Mouse (Mus musculus): ENCODE data around the gene Bok. TPM values are rescaled to one million over a fixed set of nuclear protein-coding genes. Genes with fewer than 3 reads are reported as not detected.

The Bok gene
- polyA plus RNA-seq, 1 experiment from 2014 or later = 90.1 TPM

GRCm38 (mm10) chr1:93725665-93726064 lies 40.2 kb downstream of the Bok start:
- ATAC-seq (ENCODE audit: insufficient read depth) (no peak), DNase-seq (no peak)
- 80% methylated on average over 5 of the region's 5 CpGs for WGBS
- TF ChIP-seq CTCF (IDR thresholded peaks at IDR 0.05; ENCODE audit: low read depth) = no peak
- H3K4me1 ChIP-seq (ENCODE audit: insufficient read depth) = no peaks in the 10 kb centered on the region
- no peak overlapping the region for H3K4me3 ChIP-seq (ENCODE audit: low read depth, low read length)
- H3K36me3 ChIP-seq (ENCODE audit: insufficient read depth) = peaks cover 22% of the 10 kb centered on the region
- no peak overlapping the region for H3K4me2 ChIP-seq
- no peak overlapping the region for H3K27ac ChIP-seq (ENCODE audit: low read depth)
- H3K27me3 ChIP-seq (ENCODE audit: insufficient read depth, low read length) = no peaks in the 10 kb centered on the region
- no peaks in the 10 kb centered on the region for H3K9me3 ChIP-seq (ENCODE audit: low read depth, low read length)
- H3K9ac ChIP-seq = no peak overlapping the region

GRCm38 (mm10) chr1:93726116-93726515 lies 40.7 kb downstream of the Bok start:
- Histone ChIP-seq H3K27me3 (ENCODE audit: insufficient read depth, low read length) (no peaks in the 10 kb centered on the region), H3K36me3 (ENCODE audit: insufficient read depth) (peaks cover 22% of the 10 kb centered on the region), H3K9me3 (ENCODE audit: low read depth, low read length) (no peaks in the 10 kb centered on the region), H3K4me1 (ENCODE audit: insufficient read depth) (no peaks in the 10 kb centered on the region), H3K4me2 (no peak overlapping the region), H3K4me3 (ENCODE audit: low read depth, low read length) (no peak overlapping the region), H3K27ac (ENCODE audit: low read depth) (no peak overlapping the region), H3K9ac (no peak overlapping the region)
- peak; percentile 24; the same call in 1 of the 2 replicates for TF ChIP-seq CTCF (IDR thresholded peaks at IDR 0.05; ENCODE audit: low read depth)
- ATAC-seq (ENCODE audit: insufficient read depth) = no peak
- 82% methylated on average over 3 of the region's 3 CpGs for WGBS
- DNase-seq = no peak

DNA sequence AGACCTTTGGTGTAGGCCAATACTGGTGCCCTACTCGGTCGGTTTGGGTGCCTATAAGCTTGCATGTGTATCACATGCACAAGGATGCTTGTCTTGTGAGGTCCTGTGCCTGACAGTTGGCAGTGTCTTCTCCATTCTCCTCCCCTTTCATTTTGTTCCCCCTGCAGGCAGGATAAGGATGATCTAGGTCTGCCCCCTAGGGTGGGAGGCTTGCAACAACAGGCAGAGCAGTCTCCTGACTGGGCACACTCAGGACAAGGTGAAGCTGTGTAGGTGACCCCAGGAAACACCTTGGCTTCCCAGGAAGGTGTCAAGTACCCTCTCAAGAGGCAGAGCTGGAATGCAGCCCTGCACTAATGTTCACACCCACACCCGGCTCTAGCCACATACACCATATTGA lies 41.5 kb downstream of the Bok start:
- Histone ChIP-seq H3K27ac (ENCODE audit: low read depth) (no peak overlapping the region), H3K4me3 (ENCODE audit: low read depth, low read length) (no peak overlapping the region), H3K9ac (no peak overlapping the region), H3K4me1 (ENCODE audit: insufficient read depth) (no peaks in the 10 kb centered on the region), H3K4me2 (no peak overlapping the region), H3K9me3 (ENCODE audit: low read depth, low read length) (no peaks in the 10 kb centered on the region), H3K27me3 (ENCODE audit: insufficient read depth, low read length) (no peaks in the 10 kb centered on the region), H3K36me3 (ENCODE audit: insufficient read depth) (peaks cover 22% of the 10 kb centered on the region)
- peak; percentile 70 for ATAC-seq (ENCODE audit: insufficient read depth)
- TF ChIP-seq CTCF (IDR thresholded peaks at IDR 0.05; ENCODE audit: low read depth) = peak; percentile 94
- DNase-seq = peak; percentile 71
- 58% methylated on average over 3 of the region's 3 CpGs for WGBS

GRCm38 (mm10) chr1:93731103-93731502 lies 45.6 kb downstream of the Bok start:
- ATAC-seq (ENCODE audit: insufficient read depth) = no peak
- H3K27me3 ChIP-seq (ENCODE audit: insufficient read depth, low read length) = no peaks in the 10 kb centered on the region
- H3K27ac ChIP-seq (ENCODE audit: low read depth) = no peak overlapping the region
- H3K36me3 ChIP-seq (ENCODE audit: insufficient read depth) = no peaks in the 10 kb centered on the region
- no peak overlapping the region for H3K4me2 ChIP-seq
- no peak for DNase-seq
- no peak overlapping the region for H3K4me3 ChIP-seq (ENCODE audit: low read depth, low read length)
- no peak overlapping the region for H3K9ac ChIP-seq
- no peak for TF ChIP-seq CTCF (IDR thresholded peaks at IDR 0.05; ENCODE audit: low read depth)
- WGBS = 87% methylated on average over 5 of the region's 5 CpGs
- H3K9me3 ChIP-seq (ENCODE audit: low read depth, low read length) = no peaks in the 10 kb centered on the region
- no peaks in the 10 kb centered on the region for H3K4me1 ChIP-seq (ENCODE audit: insufficient read depth)

DNA sequence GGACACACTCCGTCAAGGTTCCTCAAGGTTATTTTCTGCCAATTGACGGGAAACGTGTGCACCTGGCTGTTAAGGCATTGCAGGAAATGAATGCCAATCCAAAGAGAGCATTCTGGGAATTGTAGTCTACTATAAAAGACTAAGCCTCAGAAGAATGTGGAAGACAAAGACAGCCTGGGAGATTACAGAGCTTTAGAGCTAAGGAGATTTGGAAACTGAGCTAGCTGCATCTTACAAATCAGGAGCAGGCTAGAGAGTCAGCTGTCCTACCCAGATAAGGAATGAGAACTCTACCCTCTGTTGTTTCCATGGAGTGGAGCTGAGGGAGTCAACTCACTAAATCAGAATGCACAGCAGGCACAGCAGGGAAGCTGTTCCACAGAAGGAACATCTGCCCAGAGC lies 46.4 kb downstream of the Bok start:
- Histone ChIP-seq H3K4me3 (ENCODE audit: low read depth, low read length) (no peak overlapping the region), H3K4me1 (ENCODE audit: insufficient read depth) (no peaks in the 10 kb centered on the region), H3K4me2 (no peak overlapping the region), H3K9ac (no peak overlapping the region), H3K27ac (ENCODE audit: low read depth) (no peak overlapping the region), H3K27me3 (ENCODE audit: insufficient read depth, low read length) (no peaks in the 10 kb centered on the region), H3K9me3 (ENCODE audit: low read depth, low read length) (no peaks in the 10 kb centered on the region), H3K36me3 (ENCODE audit: insufficient read depth) (no peaks in the 10 kb centered on the region)
- DNase-seq (no peak), ATAC-seq (ENCODE audit: insufficient read depth) (no peak)
- no peak for TF ChIP-seq CTCF (IDR thresholded peaks at IDR 0.05; ENCODE audit: low read depth)
- 31% methylated on average over 3 of the region's 3 CpGs for WGBS

GRCm38 (mm10) chr1:93735859-93736258 lies 50.4 kb downstream of the Bok start:
- no peaks in the 10 kb centered on the region for H3K4me1 ChIP-seq (ENCODE audit: insufficient read depth)
- ATAC-seq (ENCODE audit: insufficient read depth) (no peak), DNase-seq (no peak)
- 84% methylated on average over 3 of the region's 3 CpGs for WGBS
- no peak overlapping the region for H3K27ac ChIP-seq (ENCODE audit: low read depth)
- H3K9me3 ChIP-seq (ENCODE audit: low read depth, low read length) = no peaks in the 10 kb centered on the region
- H3K9ac ChIP-seq = no peak overlapping the region
- H3K27me3 ChIP-seq (ENCODE audit: insufficient read depth, low read length) = no peaks in the 10 kb centered on the region
- no peak overlapping the region for H3K4me2 ChIP-seq
- H3K36me3 ChIP-seq (ENCODE audit: insufficient read depth) = no peaks in the 10 kb centered on the region
- H3K4me3 ChIP-seq (ENCODE audit: low read depth, low read length) = no peak overlapping the region
- no peak for TF ChIP-seq CTCF (IDR thresholded peaks at IDR 0.05; ENCODE audit: low read depth)

DNA sequence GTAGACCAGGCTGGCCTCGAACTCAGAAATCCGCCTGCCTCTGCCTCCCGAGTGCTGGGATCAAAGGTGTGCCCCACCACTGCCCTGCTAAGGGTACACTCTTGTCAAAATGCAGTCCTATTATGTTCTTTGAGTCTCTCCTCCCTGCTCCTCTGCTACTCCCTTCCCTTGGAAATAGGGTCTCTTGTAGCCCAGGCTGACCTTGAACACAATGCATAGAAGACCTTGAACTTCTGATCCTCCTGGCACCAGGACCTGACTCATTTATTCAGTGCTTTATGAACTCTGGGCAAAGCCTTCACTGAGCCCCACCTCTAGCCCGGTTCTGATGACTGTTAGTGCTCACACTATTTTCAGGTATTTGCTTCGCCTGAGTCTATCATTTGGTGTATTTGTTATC lies 52.3 kb downstream of the Bok start:
- no peak for TF ChIP-seq CTCF (IDR thresholded peaks at IDR 0.05; ENCODE audit: low read depth)
- Histone ChIP-seq H3K27me3 (ENCODE audit: insufficient read depth, low read length) (no peaks in the 10 kb centered on the region), H3K36me3 (ENCODE audit: insufficient read depth) (no peaks in the 10 kb centered on the region), H3K4me3 (ENCODE audit: low read depth, low read length) (no peak overlapping the region), H3K4me1 (ENCODE audit: insufficient read depth) (no peaks in the 10 kb centered on the region), H3K27ac (ENCODE audit: low read depth) (no peak overlapping the region), H3K9me3 (ENCODE audit: low read depth, low read length) (no peaks in the 10 kb centered on the region), H3K4me2 (no peak overlapping the region), H3K9ac (no peak overlapping the region)
- WGBS = 94% methylated on average over 5 of the region's 5 CpGs
- ATAC-seq (ENCODE audit: insufficient read depth) (no peak), DNase-seq (no peak)

DNA sequence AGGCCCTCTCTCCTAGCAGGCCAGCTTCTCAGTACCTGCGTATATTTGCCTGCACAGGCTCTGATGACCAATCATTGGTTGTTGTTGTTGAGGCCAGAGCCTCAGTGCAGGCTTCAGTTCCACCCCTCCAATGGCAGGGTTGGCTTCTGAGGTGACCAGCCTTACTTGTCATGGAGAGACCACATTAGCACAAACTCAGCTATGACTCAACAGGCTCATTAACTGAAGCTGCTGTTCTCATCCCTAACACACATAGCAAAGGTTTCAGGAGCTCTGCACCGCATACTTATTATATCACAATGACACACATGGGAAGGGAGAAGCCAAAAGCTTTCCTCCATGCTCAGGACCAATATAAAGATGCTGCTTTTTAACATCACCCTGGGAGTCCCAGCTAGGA lies 55.2 kb downstream of the Bok start:
- Histone ChIP-seq H3K27ac (ENCODE audit: low read depth) (no peak overlapping the region), H3K27me3 (ENCODE audit: insufficient read depth, low read length) (no peaks in the 10 kb centered on the region), H3K4me2 (no peak overlapping the region), H3K9ac (no peak overlapping the region), H3K9me3 (ENCODE audit: low read depth, low read length) (no peaks in the 10 kb centered on the region), H3K4me1 (ENCODE audit: insufficient read depth) (no peaks in the 10 kb centered on the region), H3K4me3 (ENCODE audit: low read depth, low read length) (no peak overlapping the region), H3K36me3 (ENCODE audit: insufficient read depth) (0 out of 2 replicates have a peak, but pooled peaks cover under 1% of the 10 kb centered on the region)
- no peak for ATAC-seq (ENCODE audit: insufficient read depth)
- no peak for DNase-seq
- WGBS = 94% methylated on average over 2 of the region's 2 CpGs
- no peak for TF ChIP-seq CTCF (IDR thresholded peaks at IDR 0.05; ENCODE audit: low read depth)
